Mouse (Mus musculus) macrophage (primary cell): ENCODE measurements around the gene Npy4r. TPM values are rescaled to one million over a fixed set of nuclear protein-coding genes. Genes with fewer than 3 reads are reported as not detected.

Source experiments
- H3K27ac ChIP-seq: fragments of 350-480 bp; formaldehyde crosslinking; 2 replicates; pipeline ENCODE4 v1.9.0; 2021
- H3K36me3 ChIP-seq: fragments of 350-480 bp; formaldehyde crosslinking; 2 replicates; pipeline ENCODE4 v1.9.0; 2021; ENCODE audit errors: inconsistent target
- H3K4me3 ChIP-seq: fragments of 350-480 bp; formaldehyde crosslinking; 2 replicates; pipeline ENCODE4 v1.9.0; 2021; ENCODE audit errors: inconsistent target
- H3K79me2 ChIP-seq: fragments of 350-480 bp; formaldehyde crosslinking; 2 replicates; pipeline ENCODE4 v1.9.0; 2021; ENCODE audit errors: inconsistent target
- WGBS: methylation state at CpG from one replicate; pipeline ENCODE4 v1.1.7; 2026; ENCODE audit warnings: inconsistent platforms; ENCODE audit not compliant: missing documents; 5-methylcytosine and 5-hydroxymethylcytosine counted together
- polyA plus RNA-seq: library from polyadenylated mRNA; stranded (reverse); fragments of 250-400 nt; gene quantifications from 3 replicates; pipeline ENCODE4 v1.2.4, GENCODE M21; 2018; ENCODE audit warnings: inconsistent platforms
- total RNA-seq, 78 experiments: library from RNA; depleted of rRNA; stranded (reverse); fragments of 250-400 nt; gene quantifications; 1 replicate in 9 of 78; 2 replicates in 24 of 78; 3 replicates in 43 of 78; 4 replicates in 2 of 78; pipeline ENCODE4 v1.2.4; 2018; ENCODE audit warnings: inconsistent platforms in 56 of 78

The Npy4r gene
- not detected for total RNA-seq (2018; cell fraction: chromatin; rRNA removed)
- not detected for total RNA-seq (2018; cell fraction: cytosol; rRNA removed)
- total RNA-seq (2018; cell fraction: nucleus; rRNA removed): not detected
- not detected in 3 replicates for polyA plus RNA-seq

- WGBS: 5% methylated on average over 16 of the region's 16 CpGs
- no peaks in the 10 kb centered on the region for H3K36me3 ChIP-seq
- H3K27ac ChIP-seq: no peak within 1 kb of the TSS
Observed at GRCm38 (mm10) chr14:34152342-34152741, at the start of gene Npy4r. Gene Npy4r, minus strand, starts transcription at chr14:34152489.

GRCm38 (mm10) chr14:34201231-34202035 is 49.1 kb upstream of the Npy4r start, which contains the start of gene Gprin2:
Gene Gprin2, minus strand, starts transcription at chr14:34201653.
- Histone ChIP-seq H3K79me2 (no peaks in the 10 kb centered on the region), H3K4me3 (no peak within 1 kb of the TSS), H3K27ac (no peak within 1 kb of the TSS), H3K36me3 (no peaks in the 10 kb centered on the region)
- WGBS: 15% methylated on average over 40 of the region's 52 CpGs

More at GRCm38 (mm10) chr14:34152342-34152741, at the start of gene Npy4r:
- H3K79me2 ChIP-seq: no peaks in the 10 kb centered on the region
- no peak within 1 kb of the TSS for H3K4me3 ChIP-seq

- 14% methylated on average over 19 of the region's 19 CpGs for WGBS
- Histone ChIP-seq H3K79me2 (no peaks in the 10 kb centered on the region), H3K36me3 (no peaks in the 10 kb centered on the region), H3K4me3 (no peak overlapping the region), H3K27ac (no peak overlapping the region)
Observed at GRCm38 (mm10) chr14:34200738-34201230, 48.5 kb upstream of the Npy4r start.

GRCm38 (mm10) chr14:34196706-34197105 is 44.4 kb upstream of the Npy4r start:
- Histone ChIP-seq H3K79me2 (no peaks in the 10 kb centered on the region), H3K4me3 (no peak overlapping the region), H3K36me3 (no peaks in the 10 kb centered on the region), H3K27ac (no peak overlapping the region)
- WGBS: 85% methylated on average over 4 of the region's 4 CpGs

GRCm38 (mm10) chr14:34195466-34195865 is 43.2 kb upstream of the Npy4r start:
- H3K27ac ChIP-seq: no peak overlapping the region
- no peaks in the 10 kb centered on the region for H3K79me2 ChIP-seq
- WGBS: 95% methylated on average over 15 of the region's 15 CpGs
- no peaks in the 10 kb centered on the region for H3K36me3 ChIP-seq
- no peak overlapping the region for H3K4me3 ChIP-seq

- 78% methylated on average over 4 of the region's 4 CpGs for WGBS
- Histone ChIP-seq H3K27ac (no peak overlapping the region), H3K36me3 (no peaks in the 10 kb centered on the region), H3K4me3 (no peak overlapping the region), H3K79me2 (no peaks in the 10 kb centered on the region)
Observed at GRCm38 (mm10) chr14:34193879-34194278, 41.6 kb upstream of the Npy4r start.

- 73% methylated on average over 7 of the region's 7 CpGs for WGBS
- Histone ChIP-seq H3K36me3 (no peaks in the 10 kb centered on the region), H3K27ac (no peak overlapping the region)
Observed at GRCm38 (mm10) chr14:34190361-34190760, 38.1 kb upstream of the Npy4r start.

GRCm38 (mm10) chr14:34188629-34189028 is 36.3 kb upstream of the Npy4r start:
- H3K79me2 ChIP-seq: no peaks in the 10 kb centered on the region
- H3K27ac ChIP-seq: no peak overlapping the region
- WGBS: 72% methylated on average over 5 of the region's 5 CpGs
- no peaks in the 10 kb centered on the region for H3K36me3 ChIP-seq
- no peak overlapping the region for H3K4me3 ChIP-seq

More at GRCm38 (mm10) chr14:34190361-34190760, 38.1 kb upstream of the Npy4r start:
- H3K4me3 ChIP-seq: no peak overlapping the region
- no peaks in the 10 kb centered on the region for H3K79me2 ChIP-seq

- Histone ChIP-seq H3K4me3 (no peak overlapping the region), H3K79me2 (no peaks in the 10 kb centered on the region), H3K36me3 (no peaks in the 10 kb centered on the region), H3K27ac (no peak overlapping the region)
- 76% methylated on average over 1 of the region's 1 CpGs for WGBS
Observed at GRCm38 (mm10) chr14:34183101-34183500, 30.8 kb upstream of the Npy4r start.

- Histone ChIP-seq H3K79me2 (no peaks in the 10 kb centered on the region), H3K4me3 (no peak overlapping the region), H3K27ac (no peak overlapping the region), H3K36me3 (no peaks in the 10 kb centered on the region)
- 91% methylated on average over 3 of the region's 3 CpGs for WGBS
Observed at GRCm38 (mm10) chr14:34179351-34179750, 27.1 kb upstream of the Npy4r start.

GRCm38 (mm10) chr14:34171107-34171506 is 18.8 kb upstream of the Npy4r start:
- 89% methylated on average over 3 of the region's 3 CpGs for WGBS

GRCm38 (mm10) chr14:34155752-34156151 is 3.5 kb upstream of the Npy4r start:
- Histone ChIP-seq H3K36me3 (no peaks in the 10 kb centered on the region), H3K4me3 (no peak overlapping the region), H3K27ac (no peak overlapping the region), H3K79me2 (no peaks in the 10 kb centered on the region)
- 83% methylated on average over 12 of the region's 12 CpGs for WGBS

More at GRCm38 (mm10) chr14:34171107-34171506, 18.8 kb upstream of the Npy4r start:
- Histone ChIP-seq H3K27ac (no peak overlapping the region), H3K4me3 (no peak overlapping the region), H3K36me3 (no peaks in the 10 kb centered on the region), H3K79me2 (no peaks in the 10 kb centered on the region)

- no peaks in the 10 kb centered on the region for H3K79me2 ChIP-seq
- no peak overlapping the region for H3K27ac ChIP-seq
- no peaks in the 10 kb centered on the region for H3K36me3 ChIP-seq
- WGBS: 67% methylated on average over 9 of the region's 9 CpGs
- no peak overlapping the region for H3K4me3 ChIP-seq
Observed at GRCm38 (mm10) chr14:34154601-34155337, 2.5 kb upstream of the Npy4r start.

- H3K27ac ChIP-seq: no peak overlapping the region
- no peak overlapping the region for H3K4me3 ChIP-seq
- H3K36me3 ChIP-seq: no peaks in the 10 kb centered on the region
- H3K79me2 ChIP-seq: no peaks in the 10 kb centered on the region
- WGBS: 94% methylated on average over 10 of the region's 10 CpGs
Observed at GRCm38 (mm10) chr14:34142915-34143314, 9.4 kb downstream of the Npy4r start.

- Histone ChIP-seq H3K4me3 (no peak overlapping the region), H3K79me2 (no peaks in the 10 kb centered on the region), H3K36me3 (no peaks in the 10 kb centered on the region), H3K27ac (no peak overlapping the region)
- WGBS: 80% methylated on average over 1 of the region's 1 CpGs
Observed at GRCm38 (mm10) chr14:34142316-34142715, 10.0 kb downstream of the Npy4r start.
